ENCODE assay signal across 9 mouse cellular contexts in genomic region chr2:91947397-91948150, GRCm38 (mm10). TPM values are rescaled to one million over a fixed set of nuclear protein-coding genes. Genes with fewer than 3 reads are reported as not detected.
A peak's percentile ranks its signal among the peaks of the same experiment; 100 is the strongest.
DNase-seq lines count a peak whose midpoint lies in the region; ATAC-seq lines count a peak whose summit lies in the region.
"Had no signal": no experiment of that assay in that cellular context is flagged by ENCODE, and none has a peak within 500 bp of the region (broad histone marks: within the 10 kb centered on the region; RNA-seq: fewer than 3 reads in every experiment).

No protein-coding gene starts in this region.

- H3K9me3 ChIP-seq in heart, embryonic 12.5 days (replicated peaks) = no peaks in the 10 kb centered on the region
- no peaks in the 10 kb centered on the region for H3K9me3 ChIP-seq in liver, embryonic 12.5 days (replicated peaks)
- H3K9me3 ChIP-seq in neural tube, embryonic 13.5 days = no peaks in the 10 kb centered on the region

- peak overlapping the region; percentile 69 for H3K4me2 ChIP-seq in heart, embryonic 12.5 days
- H3K4me2 ChIP-seq in liver, embryonic 12.5 days = peak overlapping the region; percentile 85
- H3K4me2 ChIP-seq in neural tube, embryonic 13.5 days = no peak overlapping the region

- DNase-seq in CD4-positive, CD25-positive, alpha-beta regulatory T cell, adult 2 months (ENCODE audit: low read depth, low spot score) = peak; percentile 34
- peak; percentile 80 for DNase-seq in 3134 (ENCODE audit: extremely low read depth, insufficient read length, low spot score)
- peak; percentile 46 to 59 for DNase-seq in cerebellum, postnatal 36 days
- DNase-seq in embryo, embryonic 10.5 days (ENCODE audit: low spot score) = no peak

- no peak for ATAC-seq in CD4-positive, CD25-positive, alpha-beta regulatory T cell, adult 4 months
- ATAC-seq in heart, embryonic 12.5 days (ENCODE audit: insufficient number of reproducible peaks, low FRiP score) = peak; percentile 73
- ATAC-seq in liver, embryonic 12.5 days = peak; percentile 60
- ATAC-seq in neural tube, embryonic 13.5 days (ENCODE audit: low read depth) = no peak

- no peaks in the 10 kb centered on the region for H3K27me3 ChIP-seq in heart, embryonic 12.5 days (replicated peaks)
- no peaks in the 10 kb centered on the region for H3K27me3 ChIP-seq in liver, embryonic 12.5 days (replicated peaks)
- no peaks in the 10 kb centered on the region for H3K27me3 ChIP-seq in neural tube, embryonic 13.5 days

- no peak overlapping the region; the same call in 1 of the 2 replicates for H3K4me3 ChIP-seq in heart, embryonic 12.5 days
- H3K4me3 ChIP-seq in liver, embryonic 12.5 days = peak overlapping the region; percentile 63
- H3K4me3 ChIP-seq in neural tube, embryonic 13.5 days = no peak overlapping the region

- H3K36me3 ChIP-seq in heart, embryonic 12.5 days = peaks cover 26% of the 10 kb centered on the region
- peaks cover 36% of the 10 kb centered on the region for H3K36me3 ChIP-seq in liver, embryonic 12.5 days
- no peaks in the 10 kb centered on the region for H3K36me3 ChIP-seq in neural tube, embryonic 13.5 days

- peak overlapping the region; percentile 98 for H3K27ac ChIP-seq in heart, embryonic 12.5 days (ENCODE audit: poor library complexity, severe bottlenecking)
- peak overlapping the region; percentile 94 for H3K27ac ChIP-seq in liver, embryonic 12.5 days
- H3K27ac ChIP-seq in neural tube, embryonic 13.5 days (replicated peaks) = peak overlapping the region; percentile 76

- WGBS in heart, embryonic 12.5 days = 37% methylated on average over 11 of the region's 11 CpGs
- WGBS in liver, embryonic 12.5 days (ENCODE audit: insufficient replicate concordance) = 20% methylated on average over 11 of the region's 11 CpGs
- 49% methylated on average over 11 of the region's 11 CpGs for WGBS in neural tube, embryonic 13.5 days

- H3K4me1 ChIP-seq in heart, embryonic 12.5 days (replicated peaks) = peaks cover 86% of the 10 kb centered on the region
- peaks cover 91% of the 10 kb centered on the region for H3K4me1 ChIP-seq in liver, embryonic 12.5 days
- peaks cover 62% of the 10 kb centered on the region for H3K4me1 ChIP-seq in neural tube, embryonic 13.5 days (replicated peaks)

- peak overlapping the region; percentile 56 for H3K9ac ChIP-seq in heart, embryonic 12.5 days
- H3K9ac ChIP-seq in liver, embryonic 12.5 days = peak overlapping the region; percentile 88
- H3K9ac ChIP-seq in neural tube, embryonic 13.5 days = 0 out of 2 replicates have a peak overlapping the region, but pooled peaks have one; percentile 38

RNA-seq across cellular contexts. Expression of gene Gm9821, which starts 2.1 kb away (rescaled TPM):
- polyA plus RNA-seq in CD4-positive, CD25-positive, alpha-beta regulatory T cell, adult 4 months (2017; shearing (Covaris generic)) = under 1 TPM; 0.82 to 0.86 TPM
- 3.2 and 4.0 TPM in 2 replicates for polyA plus RNA-seq in heart, embryonic 12.5 days (2016; fragmentation: Nextera tagmentation; extraction: Ambion mirVana)
- polyA plus RNA-seq in liver, embryonic 12.5 days (2016; fragmentation: Nextera tagmentation; extraction: Ambion mirVana) = 2.3 and 2.5 TPM in 2 replicates
- polyA plus RNA-seq in neural tube, embryonic 13.5 days (2015; fragmentation: Nextera tagmentation; extraction: Ambion mirVana) = 0.22 TPM in 1 of 2 replicates, not detected in the other

RNA-seq across cellular contexts. Expression of gene Mdk, which starts 15.5 kb away (rescaled TPM):
- 1 to 10 TPM; 1.9 to 3.1 TPM for polyA plus RNA-seq in CD4-positive, CD25-positive, alpha-beta regulatory T cell, adult 4 months (2017; shearing (Covaris generic))
- 724 and 730 TPM in 2 replicates for polyA plus RNA-seq in heart, embryonic 12.5 days (2016; fragmentation: Nextera tagmentation; extraction: Ambion mirVana)
- 137 and 140 TPM in 2 replicates for polyA plus RNA-seq in liver, embryonic 12.5 days (2016; fragmentation: Nextera tagmentation; extraction: Ambion mirVana)
- polyA plus RNA-seq in neural tube, embryonic 13.5 days (2015; fragmentation: Nextera tagmentation; extraction: Ambion mirVana) = 289 and 336 TPM in 2 replicates

RNA-seq across cellular contexts. Expression of gene Chrm4, which starts 20.5 kb away (rescaled TPM):
- polyA plus RNA-seq in CD4-positive, CD25-positive, alpha-beta regulatory T cell, adult 4 months (2017; shearing (Covaris generic)) = under 1 TPM in 1 of 2 experiments, not detected in 1; 0.30 TPM
- polyA plus RNA-seq in heart, embryonic 12.5 days (2016; fragmentation: Nextera tagmentation; extraction: Ambion mirVana) = 0.15 TPM in 1 of 2 replicates, not detected in the other
- polyA plus RNA-seq in liver, embryonic 12.5 days (2016; fragmentation: Nextera tagmentation; extraction: Ambion mirVana) = 0.17 TPM in 1 of 2 replicates, not detected in the other
- polyA plus RNA-seq in neural tube, embryonic 13.5 days (2015; fragmentation: Nextera tagmentation; extraction: Ambion mirVana) = 1.2 and 1.5 TPM in 2 replicates
- polyA plus RNA-seq: intestine, embryonic 14.5 days had no signal

RNA-seq across cellular contexts. Expression of gene Dgkz, which starts 28.1 kb away (rescaled TPM):
- polyA plus RNA-seq in CD4-positive, CD25-positive, alpha-beta regulatory T cell, adult 4 months (2017; shearing (Covaris generic)) = 100 to 1,000 TPM; 131 to 138 TPM
- 43.8 and 48.8 TPM in 2 replicates for polyA plus RNA-seq in heart, embryonic 12.5 days (2016; fragmentation: Nextera tagmentation; extraction: Ambion mirVana)
- polyA plus RNA-seq in liver, embryonic 12.5 days (2016; fragmentation: Nextera tagmentation; extraction: Ambion mirVana) = 46.9 and 48.8 TPM in 2 replicates
- 35.7 and 38.8 TPM in 2 replicates for polyA plus RNA-seq in neural tube, embryonic 13.5 days (2015; fragmentation: Nextera tagmentation; extraction: Ambion mirVana)

Comparison
In these comparisons a context has a peak if more than half of its experiments do, and no peak if none do; other contexts are left out.
1. ATAC-seq: peak in heart, embryonic 12.5 days (single experiment) and liver, embryonic 12.5 days (single experiment); none in CD4-positive, CD25-positive, alpha-beta regulatory T cell, adult 4 months (single experiment) and neural tube, embryonic 13.5 days (single experiment).
2. H3K9ac ChIP-seq: peak in every context shown above with its lines; median percentile 88 in liver, embryonic 12.5 days; 56 in heart, embryonic 12.5 days; 38 in neural tube, embryonic 13.5 days.
3. RNA of gene Mdk, which starts 15.5 kb away (polyA plus RNA-seq): 724 to 730 TPM in heart, embryonic 12.5 days, 289 to 336 TPM in neural tube, embryonic 13.5 days and 137 to 140 TPM in liver, embryonic 12.5 days; 1.9 to 3.1 TPM in CD4-positive, CD25-positive, alpha-beta regulatory T cell, adult 4 months; every median in the first group is over 10 times any median in the second.
4. Peak in every context shown above with its lines, with median percentiles within 50 percentile points of each other: H3K27ac ChIP-seq.